Mouse (Mus musculus) heart, embryonic 10.5 days (tissue): ENCODE results near the gene Lrrtm4. TPM values are rescaled to one million over a fixed set of nuclear protein-coding genes. Genes with fewer than 3 reads are reported as not detected.

Experiments used
- DNase-seq: peaks from one replicate; pipeline ENCODE4 v3.0.0-alpha.2; 2017; ENCODE audit warnings: low spot score
- H3K27ac ChIP-seq: fragments of 300-500 bp; sonication (generic); 2 replicates; pipeline ENCODE4 v1.5.1; 2016; ENCODE audit warnings: mild to moderate bottlenecking
- H3K27me3 ChIP-seq: fragments of 300-500 bp; sonication (generic); 2 replicates; pipeline ENCODE4 v1.6.1; 2016; ENCODE audit warnings: mild to moderate bottlenecking; ENCODE audit not compliant: poor library complexity, insufficient read depth, severe bottlenecking
- H3K36me3 ChIP-seq: fragments of 300-500 bp; sonication (generic); 2 replicates; pipeline ENCODE4 v1.6.1; 2016; ENCODE audit warnings: mild to moderate bottlenecking, moderate library complexity
- H3K4me1 ChIP-seq: fragments of 300-500 bp; sonication (generic); 2 replicates; pipeline ENCODE4 v1.6.1; 2016; ENCODE audit warnings: mild to moderate bottlenecking
- H3K4me3 ChIP-seq: fragments of 300-500 bp; sonication (generic); 2 replicates; pipeline ENCODE4 v1.5.1; 2016; ENCODE audit warnings: mild to moderate bottlenecking, moderate library complexity
- H3K9me3 ChIP-seq: fragments of 300-500 bp; sonication (generic); 2 replicates; pipeline ENCODE4 v1.6.1; 2016; ENCODE audit warnings: mild to moderate bottlenecking, moderate library complexity
- WGBS: fragments of 180-500 bp; shearing (Covaris S2); methylation state at CpG from one replicate; pipeline ENCODE4 v1.1.7; 2016; 5-methylcytosine and 5-hydroxymethylcytosine counted together
- polyA plus RNA-seq: library from polyadenylated mRNA; unstranded; fragments of >200 nt; fragmentation: Nextera tagmentation; extraction: Ambion mirVana; gene quantifications from 2 replicates; pipeline ENCODE4 v1.2.1, GENCODE M21; 2016

Lrrtm4 gene
- polyA plus RNA-seq, 1 experiment from 2014 or later = 2.1 TPM

DNA sequence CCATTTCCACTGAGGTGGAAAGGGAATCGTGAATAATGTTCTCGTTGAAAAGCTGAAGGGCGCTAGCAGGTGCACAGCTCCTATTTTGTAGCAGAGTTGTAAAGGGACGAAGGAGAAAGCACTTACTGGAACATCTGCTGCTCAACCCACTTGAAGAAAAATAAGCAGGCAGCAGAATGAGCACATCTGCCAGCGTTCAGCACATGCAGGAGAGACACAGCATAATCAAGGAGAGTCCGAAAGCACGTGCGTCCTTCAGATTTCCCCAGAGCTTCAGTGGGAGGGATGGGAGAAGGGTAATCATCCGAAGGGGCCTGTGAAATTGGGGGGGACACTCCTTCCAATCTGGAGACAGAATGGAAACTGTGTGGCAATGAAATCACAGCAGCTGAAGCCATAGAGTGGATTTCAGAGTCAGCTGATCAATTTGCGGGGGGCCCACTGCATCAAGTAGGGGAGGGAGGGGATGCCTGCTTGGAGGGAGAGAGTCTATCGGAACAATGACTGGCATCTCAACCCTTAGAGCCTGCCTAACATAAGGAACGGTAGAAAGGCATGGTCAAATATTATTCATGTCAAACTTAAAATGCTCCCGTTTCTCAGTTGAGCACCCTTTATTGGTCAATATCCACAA is 838.4 kb downstream of the Lrrtm4 start:
- H3K27me3 ChIP-seq = no peaks in the 10 kb centered on the region
- no peaks in the 10 kb centered on the region for H3K36me3 ChIP-seq
- no peaks in the 10 kb centered on the region for H3K4me1 ChIP-seq
- DNase-seq = no peak
- H3K9me3 ChIP-seq = no peaks in the 10 kb centered on the region
- H3K27ac ChIP-seq = no peak overlapping the region
- no peak overlapping the region for H3K4me3 ChIP-seq
- WGBS = 83% methylated on average over 13 of the region's 13 CpGs

Other genes with a start within 250 kb of the Lrrtm4 start
- not detected in 2 replicates for gene Gm20594, start 201.0 kb upstream of the Lrrtm4 start, polyA plus RNA-seq